In the genomic region with DNA sequence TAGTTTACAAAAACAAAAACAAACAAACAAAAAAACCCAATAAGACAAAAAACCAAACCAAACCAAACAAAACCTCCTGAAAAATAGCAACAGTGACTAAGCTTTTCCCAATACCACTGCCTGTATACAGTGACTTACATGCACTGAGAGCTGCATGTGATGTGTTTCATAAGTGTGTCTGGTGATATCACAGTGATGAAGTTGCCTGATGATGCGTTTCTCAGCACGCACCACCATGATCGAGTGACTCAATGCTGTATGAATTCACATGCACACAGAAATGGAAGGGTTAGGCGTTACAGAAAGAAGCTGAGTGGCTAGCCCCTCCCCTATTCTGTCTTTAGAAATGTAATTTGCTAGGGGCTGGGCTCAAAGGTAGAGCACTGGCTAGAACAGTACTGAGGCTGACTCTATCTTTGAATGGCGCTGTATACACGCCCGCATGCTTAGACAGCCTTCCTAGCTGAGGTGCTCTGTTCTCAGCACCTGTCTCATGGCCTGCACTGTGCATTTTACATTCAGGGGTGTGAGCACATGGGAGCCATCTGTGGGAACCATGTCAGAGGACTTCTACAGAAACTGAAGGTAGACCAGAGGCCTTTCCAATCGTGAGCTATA, we compare ENCODE assay signal across 9 mouse cellular contexts. TPM values are rescaled to one million over a fixed set of nuclear protein-coding genes. Genes with fewer than 3 reads are reported as not detected.
DNase-seq lines count a peak whose midpoint lies in the region; ATAC-seq and TF ChIP-seq lines count a peak whose summit lies in the region.
"Had no signal": no experiment of that assay in that cellular context is flagged by ENCODE, and none has a peak within 500 bp of the region (broad histone marks: within the 10 kb centered on the region; RNA-seq: fewer than 3 reads in every experiment).

No protein-coding gene starts in this region.

- no peak overlapping the region for H3K4me3 ChIP-seq in forebrain, embryonic 13.5 days
- H3K4me3 ChIP-seq in forebrain, embryonic 12.5 days (replicated peaks) = no peak overlapping the region
- no peak overlapping the region for H3K4me3 ChIP-seq in kidney, embryonic 14.5 days (ENCODE audit: low read length)
- no peak overlapping the region for H3K4me3 ChIP-seq in embryonic facial prominence, embryonic 12.5 days
- H3K4me3 ChIP-seq in midbrain, embryonic 15.5 days = no peak overlapping the region
- H3K4me3 ChIP-seq in liver, postnatal 0 days (ENCODE audit: low read depth, low read length) = no peak overlapping the region
- H3K4me3 ChIP-seq: megakaryocyte, embryonic 14.5 days had no signal

- no peak for TF ChIP-seq CTCF in liver, postnatal 0 days (IDR thresholded peaks at IDR 0.05; ENCODE audit: low read depth)

- 0 out of 2 replicates have a peak, but pooled peaks cover 6% of the 10 kb centered on the region for H3K9me3 ChIP-seq in forebrain, embryonic 13.5 days (replicated peaks)
- H3K9me3 ChIP-seq in forebrain, embryonic 12.5 days = 0 out of 2 replicates have a peak, but pooled peaks cover 5% of the 10 kb centered on the region
- peaks cover 8% of the 10 kb centered on the region for H3K9me3 ChIP-seq in kidney, embryonic 14.5 days (ENCODE audit: control insufficient read depth, low read length)
- no peaks in the 10 kb centered on the region for H3K9me3 ChIP-seq in embryonic facial prominence, embryonic 12.5 days
- no peaks in the 10 kb centered on the region for H3K9me3 ChIP-seq in midbrain, embryonic 15.5 days
- H3K9me3 ChIP-seq in liver, postnatal 0 days (ENCODE audit: low read length) = no peaks in the 10 kb centered on the region

- no peak overlapping the region for H3K9ac ChIP-seq in forebrain, embryonic 13.5 days
- no peak overlapping the region for H3K9ac ChIP-seq in forebrain, embryonic 12.5 days
- no peak overlapping the region for H3K9ac ChIP-seq in kidney, embryonic 14.5 days (ENCODE audit: low read depth, low read length)
- H3K9ac ChIP-seq in embryonic facial prominence, embryonic 12.5 days = no peak overlapping the region
- no peak overlapping the region for H3K9ac ChIP-seq in midbrain, embryonic 15.5 days
- no peak overlapping the region for H3K9ac ChIP-seq in liver, postnatal 0 days (replicated peaks)

- peak; percentile 43 for ATAC-seq in forebrain, embryonic 13.5 days
- no peak for ATAC-seq in forebrain, embryonic 12.5 days (ENCODE audit: low FRiP score)
- peak; percentile 56; the same call in 1 of the 2 replicates for ATAC-seq in kidney, embryonic 14.5 days (ENCODE audit: low FRiP score, low TSS enrichment)
- peak; percentile 55; the same call in 1 of the 2 replicates for ATAC-seq in embryonic facial prominence, embryonic 12.5 days (ENCODE audit: insufficient number of reproducible peaks, insufficient read depth, low FRiP score, low TSS enrichment)
- ATAC-seq in midbrain, embryonic 15.5 days (replicated peaks) = peak; percentile 49; the same call in 1 of the 2 replicates
- no peak for ATAC-seq in liver, postnatal 0 days

- no peaks in the 10 kb centered on the region for H3K27me3 ChIP-seq in forebrain, embryonic 13.5 days
- no peaks in the 10 kb centered on the region for H3K27me3 ChIP-seq in forebrain, embryonic 12.5 days
- H3K27me3 ChIP-seq in kidney, embryonic 14.5 days (ENCODE audit: control insufficient read depth, insufficient read depth, low read length) = no peaks in the 10 kb centered on the region
- no peaks in the 10 kb centered on the region for H3K27me3 ChIP-seq in embryonic facial prominence, embryonic 12.5 days
- no peaks in the 10 kb centered on the region for H3K27me3 ChIP-seq in midbrain, embryonic 15.5 days (replicated peaks)
- no peaks in the 10 kb centered on the region for H3K27me3 ChIP-seq in liver, postnatal 0 days (ENCODE audit: insufficient read depth, low read length)

- no peak overlapping the region for H3K4me2 ChIP-seq in forebrain, embryonic 13.5 days
- H3K4me2 ChIP-seq in forebrain, embryonic 12.5 days = no peak overlapping the region
- H3K4me2 ChIP-seq in kidney, embryonic 14.5 days (replicated peaks; ENCODE audit: low read depth, low read length) = no peak overlapping the region
- no peak overlapping the region for H3K4me2 ChIP-seq in embryonic facial prominence, embryonic 12.5 days (replicated peaks)
- no peak overlapping the region for H3K4me2 ChIP-seq in midbrain, embryonic 15.5 days
- no peak overlapping the region for H3K4me2 ChIP-seq in liver, postnatal 0 days (ENCODE audit: low read depth, low read length)

- no peak for DNase-seq in kidney, postnatal 4 days
- DNase-seq in T-cell, adult 2 months (ENCODE audit: low spot score) = no peak
- no peak for DNase-seq in liver, postnatal 0 days

- 80% methylated on average over 8 of the region's 8 CpGs for WGBS in forebrain, embryonic 13.5 days
- WGBS in forebrain, embryonic 12.5 days = 87% methylated on average over 8 of the region's 8 CpGs
- WGBS in kidney, embryonic 14.5 days = 83% methylated on average over 8 of the region's 8 CpGs
- WGBS in embryonic facial prominence, embryonic 12.5 days = 89% methylated on average over 8 of the region's 8 CpGs
- 80% methylated on average over 8 of the region's 8 CpGs for WGBS in midbrain, embryonic 15.5 days
- WGBS in liver, postnatal 0 days (ENCODE audit: insufficient replicate concordance) = 87% methylated on average over 8 of the region's 8 CpGs

- no peaks in the 10 kb centered on the region for H3K36me3 ChIP-seq in forebrain, embryonic 13.5 days (ENCODE audit: poor library complexity, severe bottlenecking)
- no peaks in the 10 kb centered on the region for H3K36me3 ChIP-seq in forebrain, embryonic 12.5 days (replicated peaks)
- H3K36me3 ChIP-seq in kidney, embryonic 14.5 days (ENCODE audit: control insufficient read depth, insufficient read depth, low read length) = no peaks in the 10 kb centered on the region
- H3K36me3 ChIP-seq in embryonic facial prominence, embryonic 12.5 days = no peaks in the 10 kb centered on the region
- H3K36me3 ChIP-seq in midbrain, embryonic 15.5 days (replicated peaks) = no peaks in the 10 kb centered on the region
- no peaks in the 10 kb centered on the region for H3K36me3 ChIP-seq in liver, postnatal 0 days (replicated peaks; ENCODE audit: insufficient read depth, low read length)

- peaks cover 19% of the 10 kb centered on the region for H3K4me1 ChIP-seq in forebrain, embryonic 13.5 days
- H3K4me1 ChIP-seq in forebrain, embryonic 12.5 days = peaks cover 9% of the 10 kb centered on the region; the same call in 1 of the 2 replicates
- peaks cover 8% of the 10 kb centered on the region; the same call in 1 of the 2 replicates for H3K4me1 ChIP-seq in kidney, embryonic 14.5 days (ENCODE audit: control insufficient read depth, insufficient read depth, low read length)
- H3K4me1 ChIP-seq in embryonic facial prominence, embryonic 12.5 days = no peaks in the 10 kb centered on the region; the same call in 1 of the 2 replicates
- peaks cover 15% of the 10 kb centered on the region for H3K4me1 ChIP-seq in midbrain, embryonic 15.5 days
- H3K4me1 ChIP-seq in liver, postnatal 0 days (ENCODE audit: insufficient read depth) = 0 out of 2 replicates have a peak, but pooled peaks cover 3% of the 10 kb centered on the region

- TF ChIP-seq EP300 in liver, postnatal 0 days (IDR thresholded peaks at IDR 0.05; ENCODE audit: low read depth) = no peak

- no peak overlapping the region for H3K27ac ChIP-seq in forebrain, embryonic 13.5 days
- no peak overlapping the region for H3K27ac ChIP-seq in forebrain, embryonic 12.5 days
- no peak overlapping the region for H3K27ac ChIP-seq in kidney, embryonic 14.5 days (ENCODE audit: low read depth, low read length)
- H3K27ac ChIP-seq in embryonic facial prominence, embryonic 12.5 days = no peak overlapping the region
- no peak overlapping the region for H3K27ac ChIP-seq in midbrain, embryonic 15.5 days
- H3K27ac ChIP-seq in liver, postnatal 0 days (ENCODE audit: low read depth) = no peak overlapping the region

RNA-seq across cellular contexts. Expression of a gene that starts 44.9 kb away (rescaled TPM):
- polyA plus RNA-seq in forebrain, embryonic 13.5 days (2015; fragmentation: Nextera tagmentation; extraction: Ambion mirVana) = 8.8 and 10.2 TPM in 2 replicates
- 14.4 and 15.6 TPM in 2 replicates for polyA plus RNA-seq in forebrain, embryonic 12.5 days (2016; fragmentation: Nextera tagmentation; extraction: Ambion mirVana)
- 18.0 and 22.4 TPM in 2 replicates for polyA plus RNA-seq in kidney, embryonic 14.5 days (2014; fragmentation: Nextera tagmentation; extraction: Ambion mirVana)
- polyA plus RNA-seq in embryonic facial prominence, embryonic 12.5 days (2016; fragmentation: Nextera tagmentation; extraction: Ambion mirVana) = 15.4 and 18.0 TPM in 2 replicates
- polyA plus RNA-seq in midbrain, embryonic 15.5 days (2015; fragmentation: Nextera tagmentation; extraction: Ambion mirVana) = 7.7 and 9.0 TPM in 2 replicates
- 3.5 and 3.7 TPM in 2 replicates for polyA plus RNA-seq in liver, postnatal 0 days (2015; fragmentation: Nextera tagmentation; extraction: Ambion mirVana)

Comparison
In these comparisons a context has a peak if more than half of its experiments do, and no peak if none do; other contexts are left out.
1. ATAC-seq: peak in forebrain, embryonic 13.5 days (single experiment), kidney, embryonic 14.5 days (single experiment), embryonic facial prominence, embryonic 12.5 days (single experiment) and midbrain, embryonic 15.5 days (single experiment); none in forebrain, embryonic 12.5 days (single experiment) and liver, postnatal 0 days (single experiment).